Mouse (Mus musculus) thymus, postnatal 36 days (tissue): ENCODE data around the gene Grn.

Source experiments
- DNase-seq, 2 experiments: peaks; one replicate each; pipeline ENCODE4 v3.0.0; 2022; ENCODE audit warnings: mixed read lengths in 2 of 2

Grn gene

GRCm38 (mm10) chr11:102425555-102426316 is 4.4 kb upstream of the Grn start:
- DNase-seq, result no peak

DNA sequence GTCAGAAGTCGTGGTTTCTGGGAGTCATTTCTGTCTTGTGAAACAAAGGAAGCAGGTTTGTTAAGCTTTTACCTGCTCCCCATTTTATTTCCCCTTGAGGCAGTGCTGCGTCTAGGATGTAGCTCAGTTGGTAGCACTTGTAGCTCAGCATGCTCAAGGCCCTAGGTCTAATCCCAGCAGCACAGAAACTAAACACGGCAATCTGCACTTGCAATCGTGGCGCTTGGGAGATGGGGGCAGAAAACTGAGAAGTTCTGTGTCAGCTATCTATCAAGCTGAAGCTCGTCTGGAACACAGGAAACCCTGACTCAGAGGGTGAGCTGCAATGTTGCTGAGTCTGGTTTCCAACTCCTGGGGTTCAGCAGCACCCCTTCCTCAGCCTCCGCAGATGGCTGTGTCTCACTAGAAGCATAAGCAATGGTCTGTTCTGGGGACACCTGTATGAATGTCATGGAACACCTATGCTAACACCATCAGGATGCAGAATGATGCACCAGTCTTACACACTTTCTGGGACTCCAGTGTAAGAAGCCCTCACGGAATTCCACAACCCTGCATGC is 1.1 kb upstream of the Grn start:
- DNase-seq, result no peak

GRCm38 (mm10) chr11:102429551-102429950 is 564 bp upstream of the Grn start:
- no peak for DNase-seq

DNA sequence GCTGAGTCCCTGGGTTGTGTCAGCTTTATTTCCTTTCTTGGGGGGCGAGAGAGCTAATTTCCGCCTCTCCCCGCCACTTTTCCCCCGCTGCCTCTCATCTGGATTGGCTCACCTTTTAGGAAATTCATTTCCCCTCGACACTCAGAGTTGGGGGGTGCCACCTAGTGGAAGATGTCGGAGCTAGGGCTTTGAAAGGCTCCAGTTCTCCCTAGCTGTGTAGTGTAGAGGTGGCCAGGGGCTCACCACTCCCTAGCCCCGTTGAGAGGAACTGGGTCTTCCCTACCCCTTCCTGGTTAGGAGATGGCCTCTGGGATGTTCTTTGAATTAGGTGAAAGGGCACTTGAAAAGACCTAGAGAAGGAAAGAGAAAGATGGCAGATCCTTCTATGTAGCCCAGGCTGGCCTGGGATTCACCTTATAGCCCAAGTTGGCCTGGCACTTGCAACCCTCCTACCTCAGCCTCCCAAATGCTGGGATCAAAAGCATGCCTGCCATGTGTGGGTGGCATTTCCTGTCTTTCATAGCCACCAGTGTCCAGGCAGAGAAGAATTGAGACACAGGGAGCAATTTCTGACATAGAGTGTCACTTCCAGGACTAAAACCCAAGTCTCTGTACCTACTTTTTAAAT is 1.0 kb downstream of the Grn start:
- peak; percentile 79 to 81 for DNase-seq

- no peak for DNase-seq
Observed at GRCm38 (mm10) chr11:102431728-102432114, 1.6 kb downstream of the Grn start.

GRCm38 (mm10) chr11:102432115-102432843 is 2.2 kb downstream of the Grn start:
- peak in 1 of 2 experiments; percentile 35 for DNase-seq

GRCm38 (mm10) chr11:102432896-102433295 is 2.8 kb downstream of the Grn start:
- no peak for DNase-seq

DNA sequence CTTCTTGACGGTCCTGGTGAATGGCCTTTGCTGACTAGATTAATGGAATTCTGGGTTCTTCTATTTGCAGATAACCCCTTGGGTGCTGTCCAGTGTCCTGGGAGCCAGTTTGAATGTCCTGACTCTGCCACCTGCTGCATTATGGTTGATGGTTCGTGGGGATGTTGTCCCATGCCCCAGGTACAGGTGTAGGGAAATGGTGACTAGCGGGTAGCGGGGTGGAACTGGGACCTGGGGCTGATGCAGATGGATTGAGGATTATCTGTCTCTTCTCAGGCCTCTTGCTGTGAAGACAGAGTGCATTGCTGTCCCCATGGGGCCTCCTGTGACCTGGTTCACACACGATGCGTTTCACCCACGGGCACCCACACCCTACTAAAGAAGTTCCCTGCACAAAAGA is 3.8 kb downstream of the Grn start:
- DNase-seq, result no peak

DNA sequence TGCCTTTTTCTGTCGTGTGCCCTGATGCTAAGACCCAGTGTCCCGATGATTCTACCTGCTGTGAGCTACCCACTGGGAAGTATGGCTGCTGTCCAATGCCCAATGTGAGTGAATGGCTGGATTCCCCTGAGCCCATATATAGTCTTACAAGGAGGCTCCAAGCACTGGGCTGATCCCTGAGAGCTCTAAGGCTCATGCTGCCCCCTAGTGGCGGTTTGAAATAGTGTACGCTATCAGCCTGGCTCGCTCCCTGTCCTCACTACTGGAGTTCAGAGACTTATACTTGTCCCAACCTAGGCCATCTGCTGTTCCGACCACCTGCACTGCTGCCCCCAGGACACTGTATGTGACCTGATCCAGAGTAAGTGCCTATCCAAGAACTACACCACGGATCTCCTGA is 4.3 kb downstream of the Grn start:
- DNase-seq, result peak; percentile 70 to 78

- no peak for DNase-seq
Observed at GRCm38 (mm10) chr11:102434816-102435705, 4.9 kb downstream of the Grn start.

GRCm38 (mm10) chr11:102435754-102436470 is 5.8 kb downstream of the Grn start:
- DNase-seq, result no peak

GRCm38 (mm10) chr11:102436471-102436790 is 6.3 kb downstream of the Grn start:
- no peak for DNase-seq

DNA sequence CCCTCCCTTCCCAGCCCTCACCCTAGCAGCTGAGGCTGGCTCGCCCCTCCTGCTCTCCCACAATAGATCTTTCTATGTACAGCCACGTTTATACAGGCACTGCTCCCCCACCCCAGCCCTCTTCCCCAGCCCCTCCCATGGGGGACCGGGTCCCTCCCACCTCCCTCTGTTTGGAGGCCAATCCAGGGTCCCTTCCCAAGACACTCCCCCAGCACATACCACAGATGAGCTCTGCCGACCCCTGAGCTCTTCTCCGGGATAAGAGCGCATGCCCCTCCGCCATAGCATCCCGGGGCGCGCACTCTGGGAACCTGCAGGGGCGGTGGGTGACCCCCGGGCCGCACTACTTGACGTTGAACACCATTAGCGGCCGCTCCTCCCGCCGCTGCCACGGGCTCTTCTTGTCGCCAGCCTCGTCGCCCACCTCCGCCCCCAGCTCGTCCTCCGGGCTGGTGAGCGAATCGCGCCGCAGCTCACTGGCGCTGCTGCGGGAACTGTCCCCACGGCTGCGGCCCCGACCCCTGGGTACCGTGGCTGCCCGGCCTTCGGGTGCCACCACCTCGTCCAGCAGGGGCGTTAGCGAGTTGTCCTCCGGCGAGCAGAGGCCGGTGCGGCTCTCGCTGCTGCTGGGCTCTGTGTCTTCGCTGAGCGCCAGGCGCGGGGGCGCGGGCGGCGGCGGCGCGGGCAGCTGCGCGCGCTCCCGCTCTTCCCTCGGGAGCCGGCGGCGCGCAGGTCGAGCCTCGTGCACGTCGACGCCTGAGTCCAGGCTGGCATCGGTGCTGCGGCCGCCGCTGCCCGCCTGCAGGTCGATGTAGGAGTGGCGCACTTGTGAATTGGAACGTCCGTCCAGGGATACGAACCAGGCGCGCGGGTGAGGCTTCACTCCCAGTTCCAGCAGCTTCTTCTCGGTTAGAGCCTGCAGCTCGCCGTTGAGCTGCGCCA is 7.3 kb downstream of the Grn start:
- DNase-seq, result no peak

GRCm38 (mm10) chr11:102438212-102439092 is 8.3 kb downstream of the Grn start:
- peak; percentile 68 to 69 for DNase-seq

- no peak for DNase-seq
Observed at GRCm38 (mm10) chr11:102439093-102440082, 9.3 kb downstream of the Grn start.

- no peak for DNase-seq
Observed at GRCm38 (mm10) chr11:102440255-102440654, 10.1 kb downstream of the Grn start.

- no peak for DNase-seq
Observed at GRCm38 (mm10) chr11:102441434-102441833, 11.3 kb downstream of the Grn start.

DNA sequence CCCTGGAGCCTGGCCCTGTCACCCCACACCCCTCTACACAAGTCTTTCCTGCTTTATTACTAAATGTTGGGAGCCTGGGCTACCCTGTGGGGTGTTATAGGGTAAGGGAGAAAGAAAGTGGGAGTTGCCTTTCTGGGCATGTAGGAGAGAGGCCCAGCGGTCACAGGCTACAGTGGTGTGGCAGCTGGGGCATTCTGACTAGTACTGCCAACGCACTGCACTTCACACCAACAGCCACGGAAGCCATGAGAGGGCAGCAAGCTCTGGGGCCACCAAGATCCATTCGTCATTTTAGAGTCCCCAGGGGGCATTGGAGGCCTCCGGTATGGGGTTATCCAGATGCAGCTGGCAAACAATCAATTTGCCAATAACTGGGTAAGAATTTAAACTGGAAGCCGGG is 12.0 kb downstream of the Grn start:
- DNase-seq, result no peak
